Mouse (Mus musculus) gastrocnemius, postnatal 14 days (tissue): ENCODE measurements around the gene E030030I06Rik. TPM values are rescaled to one million over a fixed set of nuclear protein-coding genes. Genes with fewer than 3 reads are reported as not detected.
A peak's percentile ranks its signal among the peaks of the same experiment; 100 is the strongest.
"Not testable (repeated sequence)": the region's sequence is repeated elsewhere in the genome, so short reads cannot be mapped to it uniquely, and the experiment has no call there.

Experiments used
- DNase-seq: peaks from one replicate; pipeline ENCODE4 v3.0.0; 2021; ENCODE audit warnings: mixed read lengths
- intact Hi-C: fragments of 180-260 bp; cut with DNase I; formaldehyde crosslinking; loops from one replicate; pipeline ENCODE4 v1.15.1; 2025; ENCODE audit warnings: low total_unique reads
- total RNA-seq, 2 experiments: library from RNA; stranded (reverse); gene quantifications; 2 replicates each; pipeline ENCODE4 v1.2.3; 2021

The E030030I06Rik gene
- total RNA-seq, 2 experiments from 2014 or later: 1.8 to 2.3 TPM

DNA sequence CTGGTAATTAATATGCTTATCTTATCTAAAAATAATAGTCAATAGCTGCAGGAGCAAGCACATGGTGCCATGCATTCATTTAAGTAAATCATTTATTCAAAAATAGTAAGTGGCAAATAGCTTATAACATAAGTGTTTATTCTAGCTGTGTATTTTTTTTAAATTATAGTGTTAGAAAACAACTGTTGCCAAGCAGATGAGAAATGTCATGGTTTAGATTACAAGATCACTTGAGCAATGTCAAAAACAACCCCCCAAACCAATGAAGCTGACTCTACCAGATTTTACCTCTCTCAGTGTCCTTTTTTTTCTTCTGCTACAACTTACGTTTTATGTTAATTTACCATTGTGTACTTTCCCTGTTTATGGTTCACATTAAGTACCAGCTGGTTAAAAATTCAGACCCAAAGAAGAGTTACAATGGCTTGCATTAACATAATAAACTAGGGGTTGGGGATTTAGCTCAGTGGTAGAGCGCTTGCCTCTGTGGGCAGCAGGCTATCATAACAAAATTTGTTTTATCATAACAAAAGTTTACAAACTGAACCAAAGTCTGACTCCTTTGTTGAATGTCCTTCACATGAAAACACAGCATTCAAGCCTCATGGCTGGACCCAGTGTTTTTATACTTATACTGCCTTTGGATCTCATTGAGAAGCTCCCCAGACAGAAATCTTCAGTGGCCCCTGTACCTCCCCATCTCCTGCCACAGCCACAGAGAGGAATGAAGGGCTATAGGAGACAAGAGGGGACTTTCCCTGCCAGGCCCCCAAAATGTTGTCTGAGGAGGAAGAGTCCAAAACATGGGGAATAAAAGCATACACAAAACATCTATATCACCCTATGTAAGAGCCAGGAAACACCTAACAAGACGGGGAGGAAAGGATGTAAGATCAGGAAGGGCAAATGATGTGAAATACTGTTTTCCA, 6.1 kb upstream of the E030030I06Rik start:
- intact Hi-C loops: no loop called here
- DNase-seq: no peak

DNA sequence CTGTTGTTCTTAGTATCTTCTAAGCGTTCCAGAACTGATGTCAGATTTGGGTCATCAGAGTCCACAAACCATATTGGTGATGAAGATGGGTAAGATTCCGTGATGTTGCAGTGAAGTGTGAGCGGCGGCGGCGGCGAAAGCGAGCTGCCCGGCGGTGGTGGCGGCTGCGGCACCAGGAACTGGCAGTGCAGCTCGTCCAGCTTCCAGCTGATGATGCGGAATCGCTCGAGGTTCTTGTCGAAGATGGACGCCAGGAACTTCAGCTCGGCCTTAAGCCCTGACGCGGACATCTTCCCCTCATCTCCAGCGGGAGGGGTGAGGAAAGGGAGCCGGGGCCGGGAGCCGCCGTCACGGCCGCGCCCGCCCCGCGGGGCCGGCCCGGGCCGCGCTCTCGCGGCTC, 5.1 kb upstream of the E030030I06Rik start:
- not testable (repeated sequence) for DNase-seq

DNA sequence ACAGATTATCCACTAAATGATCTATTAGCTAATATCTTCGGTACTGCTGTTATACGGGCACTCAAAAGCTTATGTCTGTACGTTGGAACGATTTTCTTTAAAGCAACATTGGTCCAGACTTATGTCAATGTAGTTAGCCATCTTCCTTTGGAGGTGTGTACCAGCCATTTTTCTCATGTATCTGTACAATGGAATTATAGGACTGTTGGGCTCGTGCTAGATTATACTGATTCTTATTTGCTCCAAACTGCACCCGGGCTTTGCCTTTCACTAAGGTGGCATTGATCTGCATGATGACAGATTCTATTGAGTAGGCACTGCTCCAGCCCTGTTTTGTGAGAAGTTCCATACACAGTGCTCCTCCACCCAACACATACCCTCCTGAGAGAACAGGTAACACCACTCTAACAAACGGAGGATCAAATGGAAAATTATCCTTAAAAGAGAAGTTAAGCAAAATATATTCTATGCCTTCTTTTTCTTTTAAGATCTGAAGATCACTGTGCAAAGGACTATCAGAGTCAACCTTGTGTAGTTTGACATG, 4.1 kb upstream of the E030030I06Rik start:
- DNase-seq, intact Hi-C loops: not testable (repeated sequence)

More for the DNA sequence above, 5.1 kb upstream of the E030030I06Rik start:
- intact Hi-C loops: not testable (repeated sequence)

DNA sequence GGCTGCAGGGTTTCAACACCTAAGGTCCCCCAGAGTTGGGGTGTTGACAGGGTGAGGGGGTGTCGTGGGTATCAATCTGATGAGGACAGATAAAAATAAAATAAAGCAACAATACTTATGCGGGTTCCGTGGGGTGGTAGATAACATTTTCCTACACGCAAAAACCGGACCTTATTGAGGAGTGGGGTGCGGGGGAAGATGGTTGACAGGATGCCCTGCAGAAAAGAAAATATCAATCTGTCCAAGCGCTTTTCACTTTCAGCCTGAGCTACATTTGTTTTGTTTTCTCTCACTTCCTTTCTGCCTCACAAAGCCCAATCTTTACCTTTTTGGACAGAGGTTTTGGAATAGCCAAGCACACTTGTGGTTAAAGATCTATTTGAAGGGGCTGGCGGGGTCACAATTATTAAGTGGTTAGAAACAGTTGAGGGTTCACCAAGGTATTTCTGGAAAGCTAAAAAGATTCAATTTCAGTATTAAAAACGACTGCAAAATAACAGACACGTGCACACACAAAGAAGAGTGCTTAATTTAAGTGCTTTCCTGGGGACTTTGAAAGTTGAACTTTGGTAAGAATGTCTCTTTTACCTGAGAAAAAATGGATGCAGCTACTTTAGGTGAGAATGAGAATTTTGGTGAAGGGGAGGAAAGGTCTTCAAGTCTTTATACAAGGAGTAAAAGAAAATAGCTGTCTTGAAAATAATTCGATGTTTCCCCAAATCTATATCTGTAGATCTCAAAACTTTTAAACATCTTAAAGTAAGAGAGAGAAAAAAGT, 3.0 kb upstream of the E030030I06Rik start:
- DNase-seq, intact Hi-C loops: not testable (repeated sequence)

DNA sequence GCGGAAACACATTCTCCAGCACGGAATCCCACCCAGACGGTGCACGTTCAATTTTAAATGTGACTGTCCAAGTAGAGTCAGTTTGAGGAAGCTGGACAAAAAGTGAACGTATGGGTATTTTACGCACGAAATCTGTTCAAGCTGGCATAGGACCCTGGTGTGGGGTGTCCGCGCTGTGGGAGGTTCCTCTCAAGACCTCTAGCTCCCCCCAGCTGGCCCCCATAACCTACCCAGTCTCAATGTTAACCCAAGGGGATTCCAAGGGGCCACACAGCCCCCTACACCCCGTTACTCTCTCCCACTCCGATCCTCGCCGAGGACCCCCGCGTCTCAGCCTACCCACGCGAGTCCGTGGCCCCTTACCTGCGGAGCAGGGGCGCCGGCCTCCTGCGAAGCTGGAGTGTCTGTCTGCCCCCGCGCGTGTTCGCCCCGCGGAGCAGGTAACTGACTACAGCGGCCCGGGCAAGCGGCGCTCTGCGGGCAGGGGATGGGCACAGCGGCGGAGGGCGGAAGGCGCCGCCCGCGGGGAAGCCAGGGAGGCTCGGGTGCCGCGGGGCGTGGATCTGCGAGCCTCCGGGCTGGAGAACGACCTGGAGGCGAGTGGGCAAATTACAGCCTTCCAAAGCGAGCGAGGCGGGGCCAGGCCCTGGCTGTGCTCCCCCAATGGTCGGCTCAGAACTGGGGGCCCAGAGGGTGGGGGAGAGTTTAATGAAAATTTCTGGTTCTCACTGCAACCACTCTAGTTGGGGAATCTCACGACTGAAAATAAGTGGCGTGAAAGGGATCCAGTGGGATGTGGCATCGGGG, 2.2 kb upstream of the E030030I06Rik start:
- DNase-seq, intact Hi-C loops: not testable (repeated sequence)

DNA sequence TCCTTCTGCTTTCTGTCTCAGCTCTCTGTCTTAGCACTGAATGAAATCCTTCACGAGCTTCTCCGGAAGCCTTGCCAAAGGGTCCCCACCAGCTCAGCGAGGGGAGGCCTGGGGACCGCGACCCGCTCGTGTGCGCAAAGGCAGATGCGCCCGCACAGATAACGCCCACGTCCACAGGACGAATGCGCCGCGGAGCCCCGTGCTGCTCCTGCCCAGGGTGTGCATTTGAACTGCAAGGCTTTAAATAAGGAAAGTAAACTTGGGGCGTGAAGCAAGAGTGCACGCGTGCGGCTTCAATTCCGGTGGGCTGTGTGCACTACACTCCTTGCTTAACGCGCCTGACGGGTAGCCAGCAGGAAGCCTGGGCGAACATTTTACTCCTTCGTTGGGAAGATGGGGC, 1.5 kb upstream of the E030030I06Rik start:
- DNase-seq: no peak
- intact Hi-C loops: no loop called here

DNA sequence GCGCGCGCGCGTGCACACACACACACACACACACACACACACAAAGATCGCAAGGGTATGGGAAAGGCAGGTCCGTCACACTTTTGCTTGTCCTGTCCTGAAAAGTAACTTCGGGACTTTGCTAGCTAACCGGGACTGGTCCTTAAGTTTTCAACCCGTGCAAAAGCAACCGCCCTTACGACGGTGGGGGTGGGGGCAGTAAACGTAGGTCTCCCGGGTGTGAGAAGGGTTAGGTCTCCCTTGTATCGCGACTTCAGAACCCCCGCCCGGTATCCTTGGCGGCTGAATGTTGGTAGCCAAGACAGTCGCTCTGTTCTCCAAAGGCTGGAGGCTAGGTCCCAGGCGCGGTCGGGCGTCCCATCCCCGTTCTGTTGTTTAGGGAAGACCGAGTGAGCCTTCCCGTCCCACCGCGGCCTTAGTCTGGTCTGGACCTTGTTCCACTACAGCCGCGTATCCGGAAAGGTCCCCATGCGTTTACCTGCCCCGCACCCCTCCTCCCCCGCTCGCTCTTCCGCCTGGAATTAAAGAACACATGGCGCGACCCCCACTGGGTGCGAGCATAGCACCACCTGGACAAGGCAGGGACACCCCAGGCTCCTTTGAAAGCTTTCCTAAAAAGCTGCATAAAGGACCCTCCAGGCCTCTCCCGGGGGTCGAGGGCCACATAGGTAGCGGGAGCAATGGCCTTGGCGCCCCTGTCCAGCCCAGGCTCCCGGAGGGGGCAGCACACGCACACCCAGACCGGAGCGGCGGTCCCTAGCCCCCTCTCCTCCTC, 808 bp upstream of the E030030I06Rik start:
- intact Hi-C loops: no loop called here
- no peak for DNase-seq

DNA sequence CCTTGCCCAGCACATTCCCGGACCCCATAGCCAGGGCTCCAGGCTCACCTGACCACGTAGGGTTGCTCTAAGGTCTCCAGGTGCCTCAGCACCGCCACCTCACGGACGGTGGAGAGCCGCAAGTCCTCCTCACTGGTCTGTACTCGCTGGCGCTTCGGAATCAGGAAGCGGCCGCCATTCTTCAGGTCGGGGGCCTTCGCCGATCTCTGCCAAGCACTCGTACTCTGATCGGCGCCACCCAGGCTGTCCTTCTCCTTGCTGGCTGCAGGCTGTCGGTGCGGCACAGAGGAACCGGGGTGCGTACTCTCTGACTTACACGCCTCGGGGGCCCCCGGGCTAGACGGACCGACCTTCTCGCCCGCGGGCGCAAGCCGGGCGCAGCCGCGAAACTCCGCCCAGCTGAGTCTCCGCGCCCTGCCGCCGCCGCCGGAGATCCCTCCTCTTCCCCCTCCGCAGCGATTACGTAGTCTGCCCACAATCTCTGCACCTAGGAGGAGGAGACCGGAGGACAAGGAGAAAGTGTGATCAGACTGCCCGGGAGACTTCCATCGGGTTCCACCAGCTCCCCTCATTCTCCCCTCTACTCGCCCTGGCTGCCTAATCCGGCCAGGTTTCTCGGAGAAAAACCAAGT, 513 bp downstream of the E030030I06Rik start:
- DNase-seq: peak; percentile 64
- intact Hi-C loops: no loop called here

DNA sequence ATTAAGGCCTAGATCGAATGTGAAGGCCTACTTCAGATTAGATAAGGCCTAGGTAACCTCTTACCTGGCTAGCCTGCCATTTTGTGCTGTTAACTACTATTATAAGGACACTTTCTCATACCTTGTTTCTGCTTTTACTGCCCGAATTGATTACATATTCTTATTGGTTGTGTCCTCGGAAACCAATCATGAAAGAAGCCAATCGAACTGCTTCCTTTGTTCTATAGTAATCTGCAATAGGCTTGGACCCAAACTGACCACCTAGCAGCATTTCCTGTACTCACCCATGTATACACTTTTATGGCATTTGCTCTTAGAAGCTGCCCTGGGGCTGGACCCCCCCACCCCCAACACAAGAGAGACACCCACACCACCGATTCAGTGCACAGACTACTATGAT, 6.1 kb downstream of the E030030I06Rik start:
- intact Hi-C loops: no loop called here
- DNase-seq: no peak

DNA sequence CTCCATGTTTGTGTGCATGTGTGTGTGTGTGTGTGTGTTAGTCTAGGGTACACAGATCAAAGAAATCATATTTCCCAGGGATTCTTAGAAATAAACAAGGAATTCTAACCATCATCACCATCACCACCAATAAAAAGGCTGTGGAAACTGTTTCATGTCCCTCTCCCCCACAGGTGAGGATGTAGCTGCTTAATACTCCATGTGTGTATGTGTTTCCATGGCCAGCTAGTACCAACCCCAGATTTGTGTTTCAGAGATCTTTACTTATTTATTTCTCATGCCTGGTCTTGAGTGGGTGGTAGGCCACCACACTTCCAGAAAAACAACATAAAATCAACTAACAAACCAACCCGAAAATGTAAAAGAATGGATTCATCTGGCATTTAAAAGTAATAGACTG, 6.9 kb downstream of the E030030I06Rik start:
- intact Hi-C loops, DNase-seq: not testable (repeated sequence)

DNA sequence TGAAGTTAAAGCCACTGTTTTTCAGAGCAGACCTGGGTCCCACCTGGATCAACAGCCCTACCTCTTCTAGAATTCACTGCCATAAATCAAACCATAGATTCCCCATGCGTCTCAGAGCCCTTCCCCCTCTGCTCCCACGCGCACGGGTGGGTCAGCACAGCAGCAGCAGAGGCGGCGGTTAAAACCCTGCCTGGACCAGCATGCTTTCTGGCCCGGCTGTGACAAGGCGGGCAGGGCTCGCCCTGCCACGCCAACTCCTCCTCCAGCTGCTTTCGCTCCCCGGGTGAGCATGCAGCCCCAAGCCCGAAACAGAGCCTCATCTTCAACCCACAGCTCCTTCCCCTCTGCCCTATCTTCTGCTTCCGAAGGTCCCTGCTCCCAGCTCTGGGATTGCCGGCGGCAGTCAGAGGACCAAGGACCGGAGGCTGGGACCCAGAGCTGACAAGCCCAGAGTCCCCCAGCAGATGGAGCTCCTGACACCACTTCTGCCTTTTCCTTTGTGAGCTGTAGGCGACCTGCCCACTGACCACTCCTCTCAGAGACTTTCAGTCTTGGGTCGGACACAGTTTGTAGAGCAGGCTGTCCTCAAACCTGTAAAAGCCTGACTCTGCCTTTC, 8.3 kb downstream of the E030030I06Rik start:
- intact Hi-C loops: no loop called here
- peak; percentile 73 for DNase-seq

DNA sequence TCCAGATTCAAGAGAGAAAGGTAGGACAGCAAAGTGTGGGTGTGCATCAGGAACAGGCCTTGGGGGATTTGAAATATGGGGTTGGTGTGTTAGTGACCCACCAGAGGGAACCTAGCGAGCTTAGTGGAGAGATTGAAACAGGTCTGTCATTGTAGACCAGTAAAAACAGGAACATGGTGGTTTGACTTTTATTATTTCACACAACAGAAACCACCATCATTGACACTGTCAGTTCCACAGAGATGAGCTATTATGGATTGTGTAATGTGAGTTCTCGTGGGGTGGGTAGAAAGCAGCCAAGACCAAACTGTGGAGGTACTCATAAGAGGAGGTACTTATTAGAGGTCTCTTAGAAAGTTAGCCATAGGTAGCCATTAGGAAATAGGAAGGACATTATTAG, 74.5 kb downstream of the E030030I06Rik start:
- DNase-seq: no peak
- intact Hi-C loops: no loop called here

DNA sequence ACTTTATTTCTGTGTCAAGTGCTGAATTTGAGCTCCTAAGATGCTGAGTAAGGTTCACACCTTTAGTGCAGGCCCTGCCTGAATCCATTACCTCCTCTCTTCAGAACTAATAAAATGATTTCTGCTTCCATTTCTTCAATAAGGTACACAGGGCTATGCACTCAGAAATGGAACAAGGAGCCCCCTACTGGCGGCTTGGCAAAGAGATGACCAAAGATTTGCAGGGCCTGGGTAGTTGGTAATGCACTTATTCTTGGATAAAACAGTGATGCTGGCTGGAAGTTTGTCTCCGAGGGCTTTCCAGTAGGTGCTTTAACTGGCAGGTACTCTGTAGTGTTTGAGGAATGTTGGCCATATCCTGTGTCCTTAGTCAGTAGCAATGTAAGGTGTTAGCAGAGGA, 76.3 kb downstream of the E030030I06Rik start:
- intact Hi-C loops: no loop called here
- DNase-seq: no peak

DNA sequence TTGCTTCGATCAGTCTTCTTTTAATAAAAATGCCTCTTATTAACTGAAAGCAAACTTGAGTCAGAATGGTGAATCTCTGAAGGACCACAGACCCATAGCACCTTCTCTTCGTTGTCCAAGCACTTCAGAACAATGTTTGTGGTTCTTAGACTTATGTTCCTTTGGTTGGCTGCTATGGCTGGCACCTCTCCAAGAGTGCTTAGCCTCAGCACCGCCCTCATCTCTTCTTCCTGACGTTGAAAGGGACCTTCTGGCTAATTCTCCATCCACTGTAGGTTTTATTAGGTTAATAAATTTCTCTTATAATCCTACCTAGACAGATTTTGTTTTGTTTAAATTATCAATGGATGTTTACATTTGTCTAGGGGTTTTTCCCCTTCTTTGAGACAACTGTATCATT, 78.5 kb downstream of the E030030I06Rik start:
- DNase-seq: no peak
- intact Hi-C loops: no loop called here

DNA sequence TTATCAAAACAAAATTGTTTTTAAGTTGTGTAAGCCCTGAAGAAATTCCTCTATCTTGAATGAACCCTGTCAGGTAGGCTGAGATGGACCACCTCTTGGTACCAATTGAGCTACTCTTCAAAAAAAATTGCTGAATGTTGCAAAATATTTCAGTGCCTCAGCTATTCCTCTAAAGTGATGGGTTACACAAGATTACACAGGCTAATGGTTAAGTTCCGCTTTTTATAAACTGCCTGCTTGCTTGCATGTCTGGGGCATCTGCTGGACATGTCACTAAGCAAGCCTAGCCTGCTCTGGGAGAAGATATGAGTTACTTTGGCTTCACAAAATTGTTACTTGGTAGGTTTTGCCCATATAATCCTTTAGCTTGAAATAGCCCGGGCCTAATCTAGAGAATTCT, 78.9 kb downstream of the E030030I06Rik start:
- DNase-seq: no peak
- intact Hi-C loops: no loop called here

DNA sequence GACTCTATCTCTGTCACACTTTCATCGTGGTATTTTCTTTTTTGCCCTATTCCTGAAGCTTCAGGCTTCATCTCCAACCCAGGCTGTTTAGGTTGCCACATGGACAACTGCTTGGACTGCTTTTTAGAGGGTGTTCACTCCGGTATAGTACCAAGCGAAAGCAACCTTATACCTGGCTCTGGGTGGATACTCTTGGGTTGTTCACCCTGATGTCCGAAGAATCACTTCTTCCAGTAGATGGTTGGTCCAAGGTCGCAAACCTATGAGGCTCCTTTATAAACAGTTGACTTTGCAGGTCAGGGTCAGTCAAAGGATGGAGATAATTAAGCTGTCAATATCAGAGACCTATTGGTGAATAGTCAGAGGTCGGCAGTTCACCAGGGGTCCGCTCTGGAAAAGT, 81.1 kb downstream of the E030030I06Rik start, which contains the start of gene 4930444G20Rik:
TSS of gene 4930444G20Rik (minus strand) at position 101 of the 400 bp plus-strand sequence.
- intact Hi-C loops: not testable (repeated sequence)

More for the DNA sequence above, 81.1 kb downstream of the E030030I06Rik start, which contains the start of gene 4930444G20Rik:
- not testable (repeated sequence) for DNase-seq
